Mouse (Mus musculus): ENCODE data around the gene Adk. TPM values are rescaled to one million over a fixed set of nuclear protein-coding genes. Genes with fewer than 3 reads are reported as not detected.

The Adk gene
- polyA plus RNA-seq, 1 experiment: 69.5 TPM

- no peak overlapping the region for H3K4me3 ChIP-seq (ENCODE audit: insufficient read depth, poor library complexity, severe bottlenecking)
- no peaks in the 10 kb centered on the region for H3K36me3 ChIP-seq (ENCODE audit: control insufficient read depth, insufficient read depth)
- H3K27me3 ChIP-seq (ENCODE audit: control insufficient read depth, insufficient read depth, insufficient read length): no peaks in the 10 kb centered on the region
- H3K79me3 ChIP-seq (ENCODE audit: low read depth): peaks cover 10% of the 10 kb centered on the region
- no peak overlapping the region for H3ac ChIP-seq (ENCODE audit: control insufficient read depth, insufficient read length, low read depth)
- TF ChIP-seq CEBPB (IDR thresholded peaks at IDR 0.05; ENCODE audit: low read depth) (peak; percentile 47), CTCF (IDR thresholded peaks at IDR 0.05; ENCODE audit: control insufficient read depth, insufficient read depth, insufficient read length) (no peak)
- peaks cover 41% of the 10 kb centered on the region for H3K79me2 ChIP-seq (ENCODE audit: control insufficient read depth, insufficient read depth)
Observed at GRCm38 (mm10) chr14:21065490-21066162, 13.3 kb downstream of the Adk start.

- TF ChIP-seq USF1 (IDR thresholded peaks at IDR 0.05; ENCODE audit: low read depth): no peak
- no peak for TF ChIP-seq MYOG (IDR thresholded peaks at IDR 0.05; ENCODE audit: control insufficient read depth, extremely low read depth, insufficient read length)
- no peak for TF ChIP-seq CEBPB (IDR thresholded peaks at IDR 0.05; ENCODE audit: low read depth)
- TF ChIP-seq MAX (IDR thresholded peaks at IDR 0.05): no peak
- TF ChIP-seq CTCF (IDR thresholded peaks at IDR 0.05; ENCODE audit: control insufficient read depth, insufficient read depth, insufficient read length): no peak
- no peak for TF ChIP-seq MYOD1 (IDR thresholded peaks at IDR 0.05; ENCODE audit: control insufficient read depth, insufficient read length, low read depth)
- no peak for TF ChIP-seq FOSL1 (IDR thresholded peaks at IDR 0.05; ENCODE audit: insufficient read depth, low read length, poor library complexity, severe bottlenecking)
- Histone ChIP-seq H3K36me3 (ENCODE audit: control insufficient read depth, insufficient read depth) (no peaks in the 10 kb centered on the region), H3K79me2 (ENCODE audit: control insufficient read depth, insufficient read depth) (peaks cover 26% of the 10 kb centered on the region), H3K79me3 (ENCODE audit: low read depth) (peaks cover 10% of the 10 kb centered on the region), H3K27me3 (ENCODE audit: control insufficient read depth, insufficient read depth, insufficient read length) (no peaks in the 10 kb centered on the region), H3ac (ENCODE audit: control insufficient read depth, insufficient read length, low read depth) (no peak overlapping the region), H3K4me3 (ENCODE audit: insufficient read depth, poor library complexity, severe bottlenecking) (no peak overlapping the region)
Observed at GRCm38 (mm10) chr14:21069594-21069993, 17.2 kb downstream of the Adk start.

GRCm38 (mm10) chr14:21073981-21074380, 21.6 kb downstream of the Adk start:
- Histone ChIP-seq H3K79me2 (ENCODE audit: control insufficient read depth, insufficient read depth) (peaks cover 32% of the 10 kb centered on the region), H3K79me3 (ENCODE audit: low read depth) (no peaks in the 10 kb centered on the region), H3K4me3 (ENCODE audit: insufficient read depth, poor library complexity, severe bottlenecking) (no peak overlapping the region), H3K27me3 (ENCODE audit: control insufficient read depth, insufficient read depth, insufficient read length) (no peaks in the 10 kb centered on the region), H3K36me3 (ENCODE audit: control insufficient read depth, insufficient read depth) (no peaks in the 10 kb centered on the region), H3ac (ENCODE audit: control insufficient read depth, insufficient read length, low read depth) (no peak overlapping the region)
- TF ChIP-seq MYOG (IDR thresholded peaks at IDR 0.05; ENCODE audit: control insufficient read depth, extremely low read depth, insufficient read length) (no peak), MAX (IDR thresholded peaks at IDR 0.05) (no peak), MYOD1 (IDR thresholded peaks at IDR 0.05; ENCODE audit: control insufficient read depth, insufficient read length, low read depth) (no peak), CEBPB (IDR thresholded peaks at IDR 0.05; ENCODE audit: low read depth) (no peak), USF1 (IDR thresholded peaks at IDR 0.05; ENCODE audit: low read depth) (no peak), FOSL1 (IDR thresholded peaks at IDR 0.05; ENCODE audit: insufficient read depth, low read length, poor library complexity, severe bottlenecking) (no peak), CTCF (IDR thresholded peaks at IDR 0.05; ENCODE audit: control insufficient read depth, insufficient read depth, insufficient read length) (no peak)

GRCm38 (mm10) chr14:21074398-21075320, 22.3 kb downstream of the Adk start:
- Histone ChIP-seq H3K4me3 (ENCODE audit: insufficient read depth, poor library complexity, severe bottlenecking) (no peak overlapping the region), H3K79me2 (ENCODE audit: control insufficient read depth, insufficient read depth) (peaks cover 26% of the 10 kb centered on the region), H3K27me3 (ENCODE audit: control insufficient read depth, insufficient read depth, insufficient read length) (no peaks in the 10 kb centered on the region), H3K79me3 (ENCODE audit: low read depth) (no peaks in the 10 kb centered on the region), H3K36me3 (ENCODE audit: control insufficient read depth, insufficient read depth) (no peaks in the 10 kb centered on the region), H3ac (ENCODE audit: control insufficient read depth, insufficient read length, low read depth) (no peak overlapping the region)
- TF ChIP-seq MYOD1 (IDR thresholded peaks at IDR 0.05; ENCODE audit: control insufficient read depth, insufficient read length, low read depth): no peak
- no peak for TF ChIP-seq FOSL1 (IDR thresholded peaks at IDR 0.05; ENCODE audit: insufficient read depth, low read length, poor library complexity, severe bottlenecking)
- no peak for TF ChIP-seq USF1 (IDR thresholded peaks at IDR 0.05; ENCODE audit: low read depth)
- no peak for TF ChIP-seq MAX (IDR thresholded peaks at IDR 0.05)
- no peak for TF ChIP-seq CTCF (IDR thresholded peaks at IDR 0.05; ENCODE audit: control insufficient read depth, insufficient read depth, insufficient read length)
- TF ChIP-seq CEBPB (IDR thresholded peaks at IDR 0.05; ENCODE audit: low read depth): no peak
- TF ChIP-seq MYOG (IDR thresholded peaks at IDR 0.05; ENCODE audit: control insufficient read depth, extremely low read depth, insufficient read length): no peak

GRCm38 (mm10) chr14:21075751-21076500, 23.6 kb downstream of the Adk start:
- peaks cover 26% of the 10 kb centered on the region for H3K79me2 ChIP-seq (ENCODE audit: control insufficient read depth, insufficient read depth)
- TF ChIP-seq MYOD1 (IDR thresholded peaks at IDR 0.05; ENCODE audit: control insufficient read depth, insufficient read length, low read depth) (no peak), MAX (IDR thresholded peaks at IDR 0.05) (peak; percentile 69), USF1 (IDR thresholded peaks at IDR 0.05; ENCODE audit: low read depth) (peak; percentile 87)
- no peaks in the 10 kb centered on the region for H3K27me3 ChIP-seq (ENCODE audit: control insufficient read depth, insufficient read depth, insufficient read length)
- peak overlapping the region; percentile 39 for H3K4me3 ChIP-seq (ENCODE audit: insufficient read depth, poor library complexity, severe bottlenecking)
- H3K36me3 ChIP-seq (ENCODE audit: control insufficient read depth, insufficient read depth): no peaks in the 10 kb centered on the region
- H3ac ChIP-seq (ENCODE audit: control insufficient read depth, insufficient read length, low read depth): peak overlapping the region; percentile 67
- no peaks in the 10 kb centered on the region for H3K79me3 ChIP-seq (ENCODE audit: low read depth)
